Mouse (Mus musculus): ENCODE results near the gene Peg3. TPM values are rescaled to one million over a fixed set of nuclear protein-coding genes. Genes with fewer than 3 reads are reported as not detected.
A peak's percentile ranks its signal among the peaks of the same experiment; 100 is the strongest.

Peg3 gene
- polyA plus RNA-seq, 1 experiment from 2014 or later, result 90.8 TPM

DNA sequence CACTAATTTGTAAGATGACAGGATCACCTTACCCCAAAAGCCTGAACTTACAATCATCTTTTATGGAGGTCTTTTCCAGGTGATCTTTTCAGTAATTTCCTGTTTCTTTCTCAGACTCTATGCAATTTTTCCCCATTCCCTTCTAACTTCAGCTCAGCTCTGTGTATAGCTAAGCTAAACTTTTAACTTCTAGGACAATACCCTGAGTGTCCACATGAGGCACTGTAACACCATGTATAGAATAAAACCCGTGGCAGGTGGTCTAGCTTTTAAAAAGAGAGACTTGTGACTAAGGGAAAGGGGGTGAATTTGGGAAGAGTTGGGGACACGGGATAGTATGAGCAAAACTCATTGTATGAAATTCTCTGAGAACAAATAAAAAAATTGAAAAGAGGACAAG is 70.6 kb downstream of the Peg3 start:
- ChIA-PET POLR2A (interaction anchor here (2.2 kb wide), 1 partner anchor 278 kb away, joined by 6 read pairs; no protein-coding TSS in a partner anchor), CTCF (interaction anchor here (0.7 to 4.2 kb wide), 9 partner anchors 14 to 278 kb away, joined by 3 to 24 read pairs (median 4); no protein-coding TSS in a partner anchor)
- TF ChIP-seq CTCF (IDR thresholded peaks at IDR 0.05), result peak; percentile 68
- in situ Hi-C loops (cut with MboI; ENCODE audit: low pct_unique_long_range_greater_than_20kb), result loop anchor here (25.0 kb wide), 2 partner anchors 528 to 628 kb away; partner anchors contain the start of gene Gm45844
- DNase-seq (ENCODE audit: low read depth, low spot score) (no peak), ATAC-seq (peak; percentile 51)
- no peaks in the 10 kb centered on the region for H3K27me3 ChIP-seq

GRCm38 (mm10) chr7:6658606-6659005 is 71.6 kb downstream of the Peg3 start:
- CTCF ChIA-PET, result interaction anchor here (0.9 to 4.2 kb wide), 8 partner anchors 15 to 279 kb away, joined by 3 to 24 read pairs (median 4); no protein-coding TSS in a partner anchor
- POLR2A ChIA-PET, result interaction anchor here (2.2 kb wide), 1 partner anchor 279 kb away, joined by 6 read pairs; no protein-coding TSS in a partner anchor
- in situ Hi-C loops (cut with MboI; ENCODE audit: low pct_unique_long_range_greater_than_20kb), result loop anchor here (25.0 kb wide), 2 partner anchors 529 to 629 kb away; partner anchors contain the start of gene Gm45844
- no peak for ATAC-seq
- H3K27me3 ChIP-seq, result no peaks in the 10 kb centered on the region
- DNase-seq (ENCODE audit: low read depth, low spot score), result no peak
- TF ChIP-seq CTCF (IDR thresholded peaks at IDR 0.05), result no peak

Other genes with a start within 250 kb of the Peg3 start
- not detected for gene Olfr5, start 243.5 kb downstream of the Peg3 start, polyA plus RNA-seq (2021)
- gene Olfr1347, start 230.7 kb downstream of the Peg3 start, polyA plus RNA-seq (2021), result not detected
- gene Olfr1348, start 221.7 kb downstream of the Peg3 start, polyA plus RNA-seq (2021), result not detected
- not detected for gene Olfr1349, start 207.5 kb downstream of the Peg3 start, polyA plus RNA-seq (2021)
- gene Olfr1350, start 165.6 kb downstream of the Peg3 start, polyA plus RNA-seq (2021), result not detected
- gene Zim1, start 34.0 kb downstream of the Peg3 start, polyA plus RNA-seq (2021), result 127 TPM
- 4.3 TPM for gene Usp29, start 147 bp upstream of the Peg3 start, polyA plus RNA-seq (2021)